Mouse (Mus musculus): Measurements from ENCODE around the gene Cdkal1. TPM values are rescaled to one million over a fixed set of nuclear protein-coding genes. Genes with fewer than 3 reads are reported as not detected.

Cdkal1 gene
- 26.7 TPM for polyA plus RNA-seq (2014; fragmentation: Illumina TruSeq; extraction: RNeasy Lipid Tissue Mini Kit (QIAGEN cat#74804); ENCODE audit: low read depth, low replicate concordance)

DNA sequence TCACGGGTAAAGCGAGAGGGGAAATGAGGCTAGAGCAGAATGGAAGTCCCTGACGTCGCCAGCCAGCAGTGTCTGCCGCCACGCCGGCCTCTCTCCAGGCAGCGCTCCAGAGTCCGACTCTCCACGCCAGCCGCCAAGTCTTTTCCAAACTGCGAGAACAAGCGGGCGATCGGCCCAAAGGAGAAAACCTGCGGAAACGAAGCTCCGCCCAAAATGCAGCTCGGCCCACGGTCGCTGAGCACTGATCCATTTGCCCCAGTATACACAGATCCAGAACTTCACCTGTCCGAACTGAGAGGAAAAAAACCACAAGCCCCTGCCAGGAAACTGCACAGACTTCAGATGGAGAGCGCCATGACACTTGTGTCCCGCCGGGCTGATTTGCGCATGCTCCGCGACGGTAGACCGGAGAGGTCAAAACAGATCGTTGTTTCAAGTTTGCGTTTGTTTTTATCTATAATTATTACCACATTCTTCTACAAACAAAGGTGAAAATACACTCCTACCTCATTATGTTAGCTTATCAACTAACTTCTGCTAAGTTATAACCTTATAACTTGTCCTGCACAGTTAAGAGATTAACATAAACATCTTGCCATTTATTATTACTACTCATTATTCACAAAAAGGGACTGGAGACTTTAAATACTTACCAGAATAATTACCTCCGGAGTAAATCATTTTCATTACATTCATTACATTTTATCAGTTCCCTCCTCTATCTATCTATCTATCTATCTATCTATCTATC, at the start of gene Cdkal1:
Gene Cdkal1, minus strand, starts transcription at position 394 of the 751 bp plus-strand sequence.

Other genes with a start within 250 kb of the Cdkal1 start
- gene E2f3, start 130.4 kb upstream of the Cdkal1 start, polyA plus RNA-seq (2014; fragmentation: Illumina TruSeq; extraction: RNeasy Lipid Tissue Mini Kit (QIAGEN cat#74804); ENCODE audit: low read depth, low replicate concordance): 16.3 TPM

Measured in sigmoid colon, adult 10 weeks (tissue).